Mouse (Mus musculus) bone marrow, adult 2 months (tissue): ENCODE measurements around the gene Relb.

Experiments
- CTCF ChIP-seq: fragments of 200-500 bp; IDR thresholded peaks from 2 replicates; pipeline ENCODE4 v1.5.1; 2011; ENCODE audit warnings: low read length, control low read depth; ENCODE audit not compliant: control insufficient read depth, insufficient read depth
- POLR2A ChIP-seq: fragments of 200-500 bp; IDR thresholded peaks from 2 replicates; pipeline ENCODE4 v1.6.1; 2011; ENCODE audit warnings: low read depth, mild to moderate bottlenecking, control low read depth, low read length, borderline replicate concordance; ENCODE audit not compliant: control insufficient read depth

GRCm38 (mm10) chr7:19558965-19559364 is 70.3 kb downstream of the Relb start:
- TF ChIP-seq CTCF = peak; percentile 52
- TF ChIP-seq POLR2A = no peak
